Mouse (Mus musculus): ENCODE measurements around the gene Cry1. TPM values are rescaled to one million over a fixed set of nuclear protein-coding genes. Genes with fewer than 3 reads are reported as not detected.

The Cry1 gene
- polyA plus RNA-seq, 1 experiment from 2014 or later: 28.1 TPM

DNA sequence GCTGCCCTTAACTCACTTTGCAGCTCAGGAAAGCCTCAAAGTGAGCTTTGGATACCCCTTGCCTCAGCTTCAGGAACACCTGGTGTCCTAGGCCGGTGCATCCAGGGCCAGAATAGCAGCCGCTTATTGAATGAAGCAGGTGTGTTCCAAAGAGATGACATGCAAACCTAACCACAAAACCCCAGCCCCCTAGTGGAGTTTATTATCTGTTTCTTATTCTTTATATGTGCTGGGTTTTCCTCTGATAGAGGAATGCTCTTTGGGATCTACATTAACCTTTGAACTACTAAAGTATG, 1.6 kb upstream of the Cry1 start:
- ATAC-seq (replicated peaks; ENCODE audit: low FRiP score, low read depth) (no peak), DNase-seq (ENCODE audit: low spot score) (no peak)
- Histone ChIP-seq H3K4me2 (ENCODE audit: low read length) (no peak overlapping the region), H3K4me3 (replicated peaks; ENCODE audit: low read depth, low read length) (no peak overlapping the region), H3K27me3 (ENCODE audit: insufficient read depth, low read length) (no peaks in the 10 kb centered on the region), H3K9me3 (replicated peaks; ENCODE audit: low read length) (no peaks in the 10 kb centered on the region), H3K36me3 (ENCODE audit: insufficient read depth, low read length) (no peaks in the 10 kb centered on the region), H3K9ac (ENCODE audit: low read depth, low read length) (no peak overlapping the region), H3K27ac (no peak overlapping the region), H3K4me1 (replicated peaks; ENCODE audit: insufficient read depth, low read length) (no peaks in the 10 kb centered on the region; the same call in 1 of the 2 replicates)
- 83% methylated on average over 2 of the region's 2 CpGs for WGBS
- TF ChIP-seq CTCF (IDR thresholded peaks at IDR 0.05; ENCODE audit: low read depth): no peak

DNA sequence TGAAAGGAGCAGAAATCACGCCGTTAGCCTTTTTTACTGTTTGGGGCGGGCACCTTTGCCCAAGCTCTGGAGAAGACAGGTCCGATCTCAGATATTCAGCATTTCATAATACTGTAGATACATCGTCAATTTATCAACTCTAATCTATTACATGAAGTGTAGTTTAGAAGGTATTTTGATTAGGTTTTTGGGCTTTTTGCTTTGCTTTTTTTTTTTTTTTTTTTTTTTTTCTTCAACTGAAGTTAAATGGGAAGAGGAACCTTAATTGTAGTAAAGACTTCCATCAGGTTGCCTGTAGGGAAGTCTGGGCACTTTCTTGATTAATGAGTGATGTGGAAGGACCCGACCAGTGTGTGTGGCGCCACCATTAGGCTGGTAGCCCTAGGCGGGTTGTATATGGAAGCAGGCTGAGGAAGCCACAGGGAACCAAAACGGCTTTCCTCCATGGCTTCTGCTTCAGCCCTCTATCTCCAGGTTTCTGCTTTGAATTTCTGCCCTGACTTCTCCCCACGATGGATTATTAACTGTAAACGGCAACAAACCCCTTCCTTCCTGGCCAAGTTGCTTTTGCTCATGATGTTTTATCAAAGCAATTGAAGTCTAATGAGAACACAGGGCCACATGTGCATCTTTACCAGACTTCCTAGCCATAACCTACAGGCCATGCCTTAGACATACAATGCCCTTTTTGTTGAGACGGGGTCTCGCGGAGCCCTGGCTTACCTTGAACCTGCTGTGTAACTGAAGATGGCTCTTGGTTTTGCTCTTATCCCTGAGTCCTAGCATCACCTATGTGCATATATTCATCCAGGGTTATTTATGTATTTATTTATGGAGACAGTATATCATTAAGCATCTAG, 1.0 kb upstream of the Cry1 start:
- no peaks in the 10 kb centered on the region for H3K27me3 ChIP-seq (ENCODE audit: insufficient read depth, low read length)
- H3K9me3 ChIP-seq (replicated peaks; ENCODE audit: low read length): no peaks in the 10 kb centered on the region
- ATAC-seq (replicated peaks; ENCODE audit: low FRiP score, low read depth): no peak
- no peaks in the 10 kb centered on the region for H3K36me3 ChIP-seq (ENCODE audit: insufficient read depth, low read length)
- TF ChIP-seq CTCF (IDR thresholded peaks at IDR 0.05; ENCODE audit: low read depth): peak; percentile 36
- peak; percentile 27 for DNase-seq (ENCODE audit: low spot score)
- peak overlapping the region; percentile 85 for H3K9ac ChIP-seq (ENCODE audit: low read depth, low read length)
- H3K4me2 ChIP-seq (ENCODE audit: low read length): peak overlapping the region; percentile 87
- H3K4me3 ChIP-seq (replicated peaks; ENCODE audit: low read depth, low read length): peak overlapping the region; percentile 75
- no peaks in the 10 kb centered on the region; the same call in 1 of the 2 replicates for H3K4me1 ChIP-seq (replicated peaks; ENCODE audit: insufficient read depth, low read length)
- 29% methylated on average over 14 of the region's 14 CpGs for WGBS
- peak overlapping the region; percentile 94 for H3K27ac ChIP-seq

DNA sequence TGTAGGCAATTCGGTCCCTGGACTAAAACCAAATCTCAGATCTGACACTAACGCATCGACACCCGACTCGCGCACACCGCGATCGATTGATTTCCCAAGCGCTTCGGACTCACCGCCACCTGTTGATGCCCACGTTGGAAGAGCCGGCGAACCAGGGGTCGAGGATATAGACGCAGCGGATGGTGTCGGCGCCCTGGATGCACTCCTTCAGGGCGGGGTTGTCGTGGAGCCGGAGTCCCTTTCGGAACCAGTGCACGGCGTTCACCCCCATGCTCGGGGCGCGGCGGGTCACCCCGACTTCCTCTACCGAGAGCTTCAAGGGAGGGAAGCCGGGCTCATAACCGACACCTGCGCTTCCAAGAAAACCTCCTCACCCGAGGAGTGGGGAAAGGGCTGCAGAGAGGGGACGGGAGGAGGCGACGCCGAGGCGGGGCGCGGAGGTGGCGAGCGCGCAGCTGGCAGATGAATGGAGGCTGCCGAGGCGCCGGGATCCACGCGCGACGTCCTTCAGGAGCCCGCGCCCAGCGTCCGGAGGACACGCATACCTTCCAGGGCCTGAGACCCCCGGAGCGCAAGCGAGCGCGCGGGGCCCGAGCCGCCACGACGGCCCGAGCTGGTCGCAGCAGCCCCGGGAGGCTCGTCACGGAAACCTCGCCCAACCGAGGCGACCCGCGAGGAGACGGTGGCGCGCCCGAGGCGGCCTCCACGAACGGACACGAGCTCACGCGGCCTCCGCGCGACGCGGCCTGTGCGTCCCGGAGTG, 482 bp downstream of the Cry1 start:
- Histone ChIP-seq H3K4me1 (replicated peaks; ENCODE audit: insufficient read depth, low read length) (no peaks in the 10 kb centered on the region; the same call in 1 of the 2 replicates), H3K9me3 (replicated peaks; ENCODE audit: low read length) (no peaks in the 10 kb centered on the region), H3K4me2 (ENCODE audit: low read length) (peak overlapping the region; percentile 87), H3K27me3 (ENCODE audit: insufficient read depth, low read length) (no peaks in the 10 kb centered on the region), H3K36me3 (ENCODE audit: insufficient read depth, low read length) (no peaks in the 10 kb centered on the region), H3K27ac (peak overlapping the region; percentile 94), H3K4me3 (replicated peaks; ENCODE audit: low read depth, low read length) (peak overlapping the region; percentile 75), H3K9ac (ENCODE audit: low read depth, low read length) (peak overlapping the region; percentile 85)
- WGBS: under 1% methylated on average over 87 of the region's 95 CpGs
- peak; percentile 26 for DNase-seq (ENCODE audit: low spot score)
- peak; percentile 2; the same call in 1 of the 2 replicates for ATAC-seq (replicated peaks; ENCODE audit: low FRiP score, low read depth)
- TF ChIP-seq CTCF (IDR thresholded peaks at IDR 0.05; ENCODE audit: low read depth): no peak

DNA sequence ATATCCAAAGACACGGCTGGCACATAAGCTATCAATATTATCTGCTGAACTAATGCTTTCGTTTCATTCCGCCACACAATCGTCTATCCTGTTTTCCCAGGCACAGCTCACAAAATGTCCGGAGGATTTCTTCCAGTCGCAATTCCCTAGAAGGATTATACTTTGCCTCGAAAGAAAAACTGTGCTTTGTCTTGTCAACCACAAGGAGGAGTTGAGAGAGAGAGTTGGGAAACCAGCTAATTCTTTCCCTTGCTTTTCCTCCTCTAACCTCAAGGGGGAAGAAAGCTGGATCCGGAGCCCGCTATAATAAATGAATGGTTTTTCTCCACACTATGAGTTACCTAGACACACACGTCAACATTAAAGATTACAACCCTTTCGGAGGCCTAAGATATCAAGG, 1.2 kb downstream of the Cry1 start:
- no peaks in the 10 kb centered on the region for H3K27me3 ChIP-seq (ENCODE audit: insufficient read depth, low read length)
- ATAC-seq (replicated peaks; ENCODE audit: low FRiP score, low read depth): 0 out of 2 replicates have a peak, but pooled peaks have one; percentile 12

DNA sequence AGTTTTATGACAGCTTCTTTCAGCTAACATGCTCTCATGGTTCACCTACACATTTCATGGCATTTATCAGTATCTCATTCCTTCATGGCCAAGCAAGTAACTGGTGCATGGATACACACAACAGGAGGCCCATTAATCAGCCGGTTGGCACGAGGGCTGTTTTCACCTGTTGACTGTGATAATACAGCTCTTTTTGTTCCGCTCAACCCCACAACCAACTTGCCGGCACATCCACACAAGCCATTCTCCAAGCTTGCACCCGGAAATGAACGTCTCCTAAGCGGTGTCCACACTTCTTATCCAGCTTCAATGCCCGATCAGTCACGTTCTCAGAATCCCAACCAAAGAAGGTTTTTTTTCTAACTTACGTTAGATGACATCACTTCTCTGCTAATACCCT, 2.1 kb downstream of the Cry1 start:
- no peaks in the 10 kb centered on the region; the same call in 1 of the 2 replicates for H3K4me1 ChIP-seq (replicated peaks; ENCODE audit: insufficient read depth, low read length)
- DNase-seq (ENCODE audit: low spot score): no peak
- peak overlapping the region; percentile 59 for H3K9ac ChIP-seq (ENCODE audit: low read depth, low read length)
- H3K27ac ChIP-seq: no peak overlapping the region
- no peaks in the 10 kb centered on the region for H3K36me3 ChIP-seq (ENCODE audit: insufficient read depth, low read length)
- H3K4me3 ChIP-seq (replicated peaks; ENCODE audit: low read depth, low read length): peak overlapping the region; percentile 75; the same call in 1 of the 2 replicates
- 82% methylated on average over 10 of the region's 10 CpGs for WGBS
- TF ChIP-seq CTCF (IDR thresholded peaks at IDR 0.05; ENCODE audit: low read depth): no peak
- peak overlapping the region; percentile 87 for H3K4me2 ChIP-seq (ENCODE audit: low read length)
- H3K9me3 ChIP-seq (replicated peaks; ENCODE audit: low read length): no peaks in the 10 kb centered on the region
- H3K27me3 ChIP-seq (ENCODE audit: insufficient read depth, low read length): no peaks in the 10 kb centered on the region
- ATAC-seq (replicated peaks; ENCODE audit: low FRiP score, low read depth): no peak

More for the DNA sequence above, 1.2 kb downstream of the Cry1 start:
- H3K4me1 ChIP-seq (replicated peaks; ENCODE audit: insufficient read depth, low read length): no peaks in the 10 kb centered on the region; the same call in 1 of the 2 replicates
- H3K4me2 ChIP-seq (ENCODE audit: low read length): peak overlapping the region; percentile 87
- peak; percentile 98 for DNase-seq (ENCODE audit: low spot score)
- peak overlapping the region; percentile 75 for H3K4me3 ChIP-seq (replicated peaks; ENCODE audit: low read depth, low read length)
- H3K9ac ChIP-seq (ENCODE audit: low read depth, low read length): peak overlapping the region; percentile 59
- H3K27ac ChIP-seq: peak overlapping the region; percentile 56; the same call in 1 of the 2 replicates
- no peaks in the 10 kb centered on the region for H3K9me3 ChIP-seq (replicated peaks; ENCODE audit: low read length)
- TF ChIP-seq CTCF (IDR thresholded peaks at IDR 0.05; ENCODE audit: low read depth): peak; percentile 90
- no peaks in the 10 kb centered on the region for H3K36me3 ChIP-seq (ENCODE audit: insufficient read depth, low read length)
- under 1% methylated on average over 11 of the region's 11 CpGs for WGBS

DNA sequence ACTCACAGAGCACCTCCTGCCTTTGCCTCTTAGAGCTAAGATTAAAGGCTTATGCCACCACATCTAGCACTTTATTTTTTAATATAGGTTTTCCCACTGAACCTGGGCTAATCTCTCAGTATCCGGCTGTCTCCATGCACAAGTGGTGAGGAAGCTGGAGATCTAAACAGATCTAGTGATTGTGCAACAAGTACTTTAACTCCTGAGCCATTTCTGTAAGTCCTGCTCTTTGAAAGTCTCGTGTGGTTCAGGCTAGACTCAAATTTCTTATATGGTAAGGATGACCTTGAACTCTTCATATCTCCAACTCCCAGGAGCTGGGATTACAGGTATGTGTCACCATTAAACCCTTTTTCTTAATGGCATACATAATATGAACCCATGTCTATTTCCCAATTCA, 8.2 kb downstream of the Cry1 start:
- Histone ChIP-seq H3K4me1 (replicated peaks; ENCODE audit: insufficient read depth, low read length) (0 out of 2 replicates have a peak, but pooled peaks cover 2% of the 10 kb centered on the region), H3K27me3 (ENCODE audit: insufficient read depth, low read length) (no peaks in the 10 kb centered on the region), H3K9ac (ENCODE audit: low read depth, low read length) (no peak overlapping the region), H3K4me2 (ENCODE audit: low read length) (no peak overlapping the region), H3K27ac (no peak overlapping the region), H3K36me3 (ENCODE audit: insufficient read depth, low read length) (no peaks in the 10 kb centered on the region), H3K9me3 (replicated peaks; ENCODE audit: low read length) (no peaks in the 10 kb centered on the region), H3K4me3 (replicated peaks; ENCODE audit: low read depth, low read length) (no peak overlapping the region)
- WGBS: 67% methylated on average over 2 of the region's 2 CpGs
- ATAC-seq (replicated peaks; ENCODE audit: low FRiP score, low read depth) (no peak), DNase-seq (ENCODE audit: low spot score) (no peak)
- TF ChIP-seq CTCF (IDR thresholded peaks at IDR 0.05; ENCODE audit: low read depth): no peak

Measured in kidney, postnatal 0 days (tissue).